Mouse (Mus musculus): ENCODE measurements around the gene Agmo.

DNA sequence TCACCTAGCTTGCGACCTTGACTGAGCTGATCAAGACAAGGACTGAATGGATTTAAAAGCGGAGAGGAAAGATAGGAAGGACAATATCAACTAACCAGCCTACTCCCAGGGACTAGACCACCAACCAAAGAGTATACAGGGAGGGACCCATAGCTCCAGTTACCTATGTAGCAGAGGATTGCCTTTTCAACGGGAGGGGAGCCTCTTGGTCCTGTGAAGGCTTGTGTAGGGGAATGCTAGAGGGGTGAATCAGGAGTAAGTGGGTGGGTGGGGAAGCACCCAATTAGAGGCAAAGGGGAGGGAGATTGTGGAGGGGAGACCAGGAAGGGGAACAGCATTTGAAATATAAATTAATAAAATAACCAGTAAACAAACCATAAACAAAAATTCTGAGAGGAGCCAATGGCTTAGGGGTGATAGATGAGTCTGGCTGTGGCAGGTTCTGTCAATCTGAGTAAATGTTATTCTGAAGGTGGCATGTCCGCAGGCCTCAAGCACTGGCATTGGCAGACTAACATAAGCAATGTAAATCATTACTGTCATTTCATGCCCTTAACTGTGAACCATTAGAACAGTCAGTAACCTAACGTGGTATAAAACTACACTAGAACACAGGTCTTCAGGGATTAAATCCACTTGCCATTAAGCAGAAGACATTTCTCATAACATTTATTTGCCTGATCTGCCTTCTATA lies 32.7 kb downstream of the Agmo start:
- TF ChIP-seq CTCF (IDR thresholded peaks at IDR 0.05) = no peak
- no peak for TF ChIP-seq POLR2A (IDR thresholded peaks at IDR 0.05; ENCODE audit: insufficient read depth, low read depth, low read length)
- no peak for TF ChIP-seq EP300 (IDR thresholded peaks at IDR 0.05; ENCODE audit: insufficient read depth, low read depth, low read length)

Measured in heart, adult 2 months (tissue).